Mouse (Mus musculus): Measurements from ENCODE around the gene Ccdc63. TPM values are rescaled to one million over a fixed set of nuclear protein-coding genes. Genes with fewer than 3 reads are reported as not detected.

The Ccdc63 gene
- polyA plus RNA-seq, 1 experiment from 2014 or later: not detected

DNA sequence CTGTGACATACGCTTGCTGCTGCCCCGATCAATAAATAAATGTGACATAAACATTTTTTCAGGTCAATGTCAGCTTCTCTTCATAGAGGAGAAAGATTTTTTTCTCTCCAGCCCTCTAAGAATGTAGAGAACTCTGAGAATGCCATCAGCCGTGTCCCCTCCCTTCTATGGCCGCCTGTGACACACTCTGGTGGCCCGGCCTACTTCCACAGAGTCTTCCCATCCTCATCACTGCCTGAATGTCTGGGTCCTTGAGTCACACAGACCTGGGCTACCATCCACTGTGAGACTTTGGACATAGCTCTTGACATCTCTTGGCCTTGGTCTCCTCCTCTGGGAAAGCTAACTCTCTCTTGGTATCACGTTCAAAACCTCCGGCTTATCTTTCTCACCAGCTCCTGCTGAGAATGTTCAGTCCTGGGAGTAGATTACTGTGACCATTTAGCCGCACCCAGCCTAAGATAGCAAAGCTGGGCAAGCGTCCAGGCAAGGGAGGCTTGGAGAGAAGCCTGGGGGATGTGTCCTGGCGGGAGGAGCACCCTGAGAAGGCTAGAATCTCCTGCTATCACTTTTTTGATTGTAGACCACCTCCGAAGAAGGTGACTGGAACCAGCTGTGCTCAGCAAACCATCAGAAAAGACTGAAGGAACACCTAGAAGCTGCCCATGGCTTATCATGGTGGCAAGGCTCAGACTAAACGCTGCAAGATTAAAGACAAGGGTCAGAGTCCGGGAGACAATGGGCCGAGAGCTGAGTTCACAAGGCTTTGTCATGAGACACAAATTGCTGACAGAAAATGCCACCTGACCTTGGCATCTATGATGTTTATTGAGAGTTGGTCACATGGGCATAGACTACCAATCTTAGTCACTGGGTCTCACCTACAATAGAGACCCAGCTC is 3.9 kb downstream of the Ccdc63 start:
- H3K4me2 ChIP-seq (ENCODE audit: low read depth, low read length): no peak overlapping the region; the same call in 1 of the 2 replicates
- ATAC-seq (replicated peaks; ENCODE audit: insufficient number of reproducible peaks, low FRiP score, low TSS enrichment, low read depth) (no peak), DNase-seq (ENCODE audit: low spot score) (no peak)
- H3K27ac ChIP-seq (replicated peaks; ENCODE audit: low read depth, low read length): no peak overlapping the region
- H3K4me3 ChIP-seq (ENCODE audit: low read depth, low read length): no peak overlapping the region
- no peaks in the 10 kb centered on the region for H3K9me3 ChIP-seq (replicated peaks; ENCODE audit: control insufficient read depth, low read length)
- H3K27me3 ChIP-seq (ENCODE audit: control insufficient read depth, insufficient read depth, low read length): no peaks in the 10 kb centered on the region
- 84% methylated on average over 14 of the region's 14 CpGs for WGBS
- no peaks in the 10 kb centered on the region for H3K36me3 ChIP-seq (replicated peaks; ENCODE audit: control insufficient read depth, insufficient read depth, low read depth, low read length)
- no peak overlapping the region for H3K9ac ChIP-seq (replicated peaks; ENCODE audit: low read length)
- H3K4me1 ChIP-seq (ENCODE audit: control insufficient read depth, insufficient read depth, low read length): no peaks in the 10 kb centered on the region

DNA sequence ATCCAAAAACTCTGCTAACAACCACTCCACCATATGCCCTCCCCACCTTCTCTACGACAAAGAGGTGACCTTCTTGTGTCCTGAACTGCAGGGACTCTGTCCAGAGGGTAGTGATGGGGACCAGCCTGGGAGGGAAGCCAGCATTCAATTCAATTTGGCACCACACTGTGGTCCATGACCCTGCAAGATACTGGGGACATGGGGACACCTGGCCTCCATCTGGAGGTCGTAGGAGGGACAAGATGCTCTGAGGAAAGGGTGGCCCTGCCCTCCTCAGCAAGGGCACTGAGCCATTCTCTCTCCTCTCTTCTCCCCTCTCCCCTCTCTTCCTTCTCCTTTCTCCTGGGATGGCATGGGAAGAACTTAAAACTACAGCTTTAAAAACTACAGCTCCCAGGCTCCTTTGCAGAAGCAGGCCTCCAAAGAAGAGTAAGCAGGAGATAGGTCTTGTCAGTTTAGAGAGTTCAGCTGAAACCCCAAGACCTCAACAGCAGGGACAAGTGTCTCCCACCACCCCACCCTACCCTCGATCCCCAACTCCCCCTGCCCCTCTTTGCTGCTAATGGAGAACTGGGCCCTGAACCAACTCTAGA is 5.2 kb downstream of the Ccdc63 start:
- H3K4me2 ChIP-seq (ENCODE audit: low read depth, low read length): no peak overlapping the region
- no peaks in the 10 kb centered on the region for H3K4me1 ChIP-seq (ENCODE audit: control insufficient read depth, insufficient read depth, low read length)
- 76% methylated on average over 3 of the region's 3 CpGs for WGBS
- H3K9me3 ChIP-seq (replicated peaks; ENCODE audit: control insufficient read depth, low read length): no peaks in the 10 kb centered on the region
- no peak for DNase-seq (ENCODE audit: low spot score)
- H3K9ac ChIP-seq (replicated peaks; ENCODE audit: low read length): no peak overlapping the region
- no peaks in the 10 kb centered on the region for H3K36me3 ChIP-seq (replicated peaks; ENCODE audit: control insufficient read depth, insufficient read depth, low read depth, low read length)
- no peak for ATAC-seq (replicated peaks; ENCODE audit: insufficient number of reproducible peaks, low FRiP score, low TSS enrichment, low read depth)
- H3K27me3 ChIP-seq (ENCODE audit: control insufficient read depth, insufficient read depth, low read length): no peaks in the 10 kb centered on the region
- no peak overlapping the region for H3K4me3 ChIP-seq (ENCODE audit: low read depth, low read length)
- no peak overlapping the region for H3K27ac ChIP-seq (replicated peaks; ENCODE audit: low read depth, low read length)

DNA sequence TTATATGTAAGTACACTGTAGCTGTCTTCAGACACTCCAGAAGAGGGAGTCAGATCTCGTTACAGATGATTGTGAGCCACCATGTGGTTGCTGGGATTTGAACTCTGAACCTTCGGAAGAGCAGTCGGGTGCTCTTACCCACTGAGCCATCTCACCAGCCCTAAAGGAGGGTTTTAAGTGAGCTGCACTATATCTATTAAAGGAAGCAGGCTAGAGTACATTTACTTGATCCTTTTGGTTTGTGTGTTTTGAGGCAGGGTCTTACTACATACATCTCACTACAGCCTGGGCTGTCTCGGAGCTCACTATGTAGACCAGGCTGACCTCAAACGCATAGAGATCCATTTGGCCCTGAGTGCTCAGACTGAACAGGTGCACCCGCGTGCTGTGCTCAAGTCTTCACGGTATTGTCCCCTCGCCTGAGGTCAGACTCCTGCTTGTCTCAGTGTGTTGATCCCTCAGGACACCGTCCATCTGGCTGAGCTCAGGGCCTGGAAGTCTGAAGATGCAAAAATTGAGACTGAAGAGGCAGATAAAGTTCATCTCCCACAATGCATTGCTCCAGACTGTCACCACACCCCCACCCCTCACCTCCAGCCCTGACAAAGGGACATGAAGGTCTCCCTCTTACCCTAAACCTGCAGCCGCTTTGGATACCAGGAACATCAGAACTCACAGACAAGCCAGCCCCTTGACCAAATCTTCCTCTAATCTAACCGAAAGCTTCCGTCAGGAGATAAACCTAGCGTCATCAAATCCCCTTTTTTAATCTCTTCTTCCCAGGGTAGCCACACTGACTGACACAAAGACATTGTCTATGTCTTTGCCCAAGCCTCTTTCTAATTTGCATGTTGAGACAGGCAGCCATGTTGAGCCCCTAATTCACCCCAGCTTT is 6.0 kb downstream of the Ccdc63 start:
- H3K4me2 ChIP-seq (ENCODE audit: low read depth, low read length): no peak overlapping the region
- H3K27me3 ChIP-seq (ENCODE audit: control insufficient read depth, insufficient read depth, low read length): no peaks in the 10 kb centered on the region
- H3K9me3 ChIP-seq (replicated peaks; ENCODE audit: control insufficient read depth, low read length): no peaks in the 10 kb centered on the region
- ATAC-seq (replicated peaks; ENCODE audit: insufficient number of reproducible peaks, low FRiP score, low TSS enrichment, low read depth) (no peak), DNase-seq (ENCODE audit: low spot score) (no peak)
- no peak overlapping the region for H3K27ac ChIP-seq (replicated peaks; ENCODE audit: low read depth, low read length)
- H3K4me3 ChIP-seq (ENCODE audit: low read depth, low read length): no peak overlapping the region
- WGBS: 86% methylated on average over 14 of the region's 14 CpGs
- H3K4me1 ChIP-seq (ENCODE audit: control insufficient read depth, insufficient read depth, low read length): no peaks in the 10 kb centered on the region
- H3K9ac ChIP-seq (replicated peaks; ENCODE audit: low read length): no peak overlapping the region
- H3K36me3 ChIP-seq (replicated peaks; ENCODE audit: control insufficient read depth, insufficient read depth, low read depth, low read length): no peaks in the 10 kb centered on the region

DNA sequence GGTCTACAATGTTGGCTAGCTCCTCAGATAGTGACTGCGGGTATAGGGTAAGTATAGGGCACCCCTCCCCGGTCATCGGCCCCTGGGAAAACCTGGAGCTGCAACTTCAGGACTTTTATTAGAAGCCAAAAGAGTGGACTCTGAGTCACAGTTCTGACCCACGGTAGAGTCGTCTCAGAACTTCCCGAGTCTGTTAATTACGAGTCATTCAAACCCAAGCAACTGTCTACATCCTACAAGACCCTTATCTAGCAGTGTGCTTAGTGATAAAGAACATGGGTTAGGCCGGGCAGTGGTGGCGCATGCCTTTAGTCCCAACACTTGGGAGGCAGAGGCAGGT is 7.6 kb downstream of the Ccdc63 start:
- DNase-seq (ENCODE audit: low spot score) (no peak), ATAC-seq (replicated peaks; ENCODE audit: insufficient number of reproducible peaks, low FRiP score, low TSS enrichment, low read depth) (no peak)
- Histone ChIP-seq H3K9me3 (replicated peaks; ENCODE audit: control insufficient read depth, low read length) (no peaks in the 10 kb centered on the region), H3K27ac (replicated peaks; ENCODE audit: low read depth, low read length) (no peak overlapping the region), H3K36me3 (replicated peaks; ENCODE audit: control insufficient read depth, insufficient read depth, low read depth, low read length) (no peaks in the 10 kb centered on the region), H3K4me2 (ENCODE audit: low read depth, low read length) (no peak overlapping the region), H3K4me1 (ENCODE audit: control insufficient read depth, insufficient read depth, low read length) (no peaks in the 10 kb centered on the region), H3K27me3 (ENCODE audit: control insufficient read depth, insufficient read depth, low read length) (no peaks in the 10 kb centered on the region), H3K9ac (replicated peaks; ENCODE audit: low read length) (no peak overlapping the region), H3K4me3 (ENCODE audit: low read depth, low read length) (no peak overlapping the region)
- 89% methylated on average over 9 of the region's 9 CpGs for WGBS

DNA sequence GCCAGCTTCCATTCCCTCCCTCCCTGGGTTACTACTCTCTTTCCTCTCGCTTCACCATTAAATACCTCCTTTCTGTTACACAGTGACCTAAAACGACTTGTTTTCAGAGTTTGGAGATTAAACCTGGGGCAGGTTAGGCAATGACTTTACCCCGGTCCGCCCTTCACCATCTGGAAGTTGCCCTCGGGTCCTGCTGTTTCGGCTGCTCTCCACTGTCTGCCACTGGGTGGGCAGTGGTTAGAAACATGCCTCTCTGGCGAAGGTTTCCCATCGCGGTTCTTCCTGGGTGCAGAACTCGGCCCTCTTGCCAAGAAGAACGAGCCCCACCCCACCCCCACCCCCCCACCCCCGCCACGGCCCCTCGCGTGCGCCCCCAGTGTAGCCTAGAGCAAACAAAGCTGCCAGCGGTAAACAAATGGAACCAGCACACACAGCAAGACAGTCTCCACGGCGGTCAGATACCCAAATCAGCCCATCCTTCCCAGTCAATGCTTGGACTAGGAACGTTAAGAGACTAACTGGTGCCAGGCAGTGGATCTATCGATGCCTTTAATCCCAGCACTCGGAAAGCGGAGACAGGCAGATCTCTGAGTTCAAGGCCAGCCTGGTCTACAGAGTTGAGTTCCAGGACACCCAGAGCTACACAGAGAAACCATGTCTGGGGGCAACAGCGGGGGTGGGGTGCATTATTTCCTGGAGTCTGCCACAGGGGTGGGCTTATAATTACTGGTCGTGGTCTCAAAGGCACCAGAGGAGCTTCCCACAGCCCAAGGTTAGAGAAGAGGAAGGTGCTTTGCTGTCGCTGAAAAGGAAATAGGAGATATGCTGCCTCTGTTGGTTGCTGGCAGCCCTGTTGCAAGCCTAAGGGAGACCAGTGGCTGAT is 8.2 kb downstream of the Ccdc63 start:
- peak overlapping the region; percentile 24 for H3K4me3 ChIP-seq (ENCODE audit: low read depth, low read length)
- no peaks in the 10 kb centered on the region for H3K4me1 ChIP-seq (ENCODE audit: control insufficient read depth, insufficient read depth, low read length)
- no peak for DNase-seq (ENCODE audit: low spot score)
- H3K4me2 ChIP-seq (ENCODE audit: low read depth, low read length): peak overlapping the region; percentile 60
- H3K36me3 ChIP-seq (replicated peaks; ENCODE audit: control insufficient read depth, insufficient read depth, low read depth, low read length): no peaks in the 10 kb centered on the region
- ATAC-seq (replicated peaks; ENCODE audit: insufficient number of reproducible peaks, low FRiP score, low TSS enrichment, low read depth): no peak
- no peak overlapping the region for H3K27ac ChIP-seq (replicated peaks; ENCODE audit: low read depth, low read length)
- H3K27me3 ChIP-seq (ENCODE audit: control insufficient read depth, insufficient read depth, low read length): no peaks in the 10 kb centered on the region
- 23% methylated on average over 26 of the region's 26 CpGs for WGBS
- no peaks in the 10 kb centered on the region for H3K9me3 ChIP-seq (replicated peaks; ENCODE audit: control insufficient read depth, low read length)
- H3K9ac ChIP-seq (replicated peaks; ENCODE audit: low read length): peak overlapping the region; percentile 30

DNA sequence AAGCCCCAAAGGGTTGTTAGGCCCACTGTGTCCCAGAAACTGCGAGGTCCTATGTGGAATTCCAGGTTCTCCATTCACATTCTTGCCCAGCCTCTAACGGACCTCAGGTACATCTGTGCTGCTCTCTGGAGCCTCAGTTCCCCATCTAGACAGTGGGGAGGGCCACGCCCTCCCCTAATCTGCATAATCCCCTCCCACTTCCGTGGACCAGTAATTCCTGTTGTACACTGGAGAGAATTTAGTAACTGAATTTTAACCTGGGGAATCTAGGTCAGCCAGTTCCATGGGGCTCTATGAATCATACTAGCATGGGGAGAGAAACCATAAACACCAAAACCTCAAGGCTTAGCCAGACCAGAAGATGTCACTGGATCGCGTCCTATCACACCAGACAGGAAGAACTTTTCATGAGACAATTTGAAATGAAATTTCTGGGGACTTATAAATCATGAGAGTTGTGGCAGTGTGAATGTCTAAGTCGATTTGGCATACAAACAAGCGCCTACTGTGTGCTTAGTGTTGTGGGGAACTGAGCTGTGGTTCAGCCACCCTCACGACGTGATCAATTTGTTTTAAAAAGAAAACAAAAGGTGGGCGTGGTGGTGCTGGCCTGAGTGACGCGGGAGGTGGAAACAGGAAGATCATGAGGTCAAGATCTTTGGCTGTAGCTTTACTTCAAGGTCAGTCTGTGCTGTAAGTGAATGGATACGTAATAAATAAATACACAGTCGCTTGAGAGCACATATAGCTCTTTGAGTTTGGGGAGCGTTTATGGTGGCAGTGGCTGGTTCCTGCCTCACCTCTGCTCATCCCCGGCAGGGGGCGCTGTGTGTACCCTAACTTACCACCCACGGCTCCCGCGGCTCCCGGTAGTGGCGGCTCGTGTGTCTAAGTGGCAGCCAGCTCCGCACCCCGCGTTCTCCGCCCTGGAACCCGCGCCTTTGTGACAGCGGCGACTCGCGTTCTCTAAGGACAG is 9.3 kb downstream of the Ccdc63 start:
- Histone ChIP-seq H3K27me3 (ENCODE audit: control insufficient read depth, insufficient read depth, low read length) (no peaks in the 10 kb centered on the region), H3K27ac (replicated peaks; ENCODE audit: low read depth, low read length) (no peak overlapping the region), H3K9me3 (replicated peaks; ENCODE audit: control insufficient read depth, low read length) (no peaks in the 10 kb centered on the region), H3K4me2 (ENCODE audit: low read depth, low read length) (peak overlapping the region; percentile 60), H3K4me3 (ENCODE audit: low read depth, low read length) (peak overlapping the region; percentile 24), H3K4me1 (ENCODE audit: control insufficient read depth, insufficient read depth, low read length) (no peaks in the 10 kb centered on the region), H3K9ac (replicated peaks; ENCODE audit: low read length) (peak overlapping the region; percentile 30), H3K36me3 (replicated peaks; ENCODE audit: control insufficient read depth, insufficient read depth, low read depth, low read length) (no peaks in the 10 kb centered on the region)
- DNase-seq (ENCODE audit: low spot score) (peak; percentile 86), ATAC-seq (replicated peaks; ENCODE audit: insufficient number of reproducible peaks, low FRiP score, low TSS enrichment, low read depth) (no peak)
- WGBS: 11% methylated on average over 34 of the region's 34 CpGs
